Mouse (Mus musculus) heart, embryonic 14.5 days (tissue): ENCODE data around the gene Topors. TPM values are rescaled to one million over a fixed set of nuclear protein-coding genes. Genes with fewer than 3 reads are reported as not detected.

Experiments
- polyA plus RNA-seq: library from polyadenylated mRNA; unstranded; fragments of >200 nt; fragmentation: Nextera tagmentation; extraction: Ambion mirVana; gene quantifications from 2 replicates; pipeline ENCODE4 v1.2.1, GENCODE M21; 2014

The Topors gene
- polyA plus RNA-seq, 1 experiment from 2014 or later, result 28.3 TPM

Other genes starting within 250 kb of the Topors start
- gene Aco1, start 126.8 kb downstream of the Topors start, polyA plus RNA-seq, result 28.8 and 33.6 TPM in 2 replicates
- gene Ddx58, start 30.0 kb downstream of the Topors start, polyA plus RNA-seq, result 10.4 and 10.8 TPM in 2 replicates
- 39.3 and 47.1 TPM in 2 replicates for gene Smim27, start 271 bp downstream of the Topors start, polyA plus RNA-seq
- gene Ndufb6, start 9.6 kb upstream of the Topors start, polyA plus RNA-seq, result 574 and 582 TPM in 2 replicates
- gene Tmem215, start 202.3 kb upstream of the Topors start, polyA plus RNA-seq, result 1.2 and 1.5 TPM in 2 replicates